Mouse (Mus musculus): Measurements from ENCODE around the gene Armc12. TPM values are rescaled to one million over a fixed set of nuclear protein-coding genes. Genes with fewer than 3 reads are reported as not detected.

Armc12 gene
- polyA plus RNA-seq, 1 experiment from 2014 or later, result not detected

- ATAC-seq (replicated peaks), result no peak
- WGBS, result 77% methylated on average over 7 of the region's 7 CpGs
Observed at GRCm38 (mm10) chr17:28502196-28502821, 28.3 kb upstream of the Armc12 start.

DNA sequence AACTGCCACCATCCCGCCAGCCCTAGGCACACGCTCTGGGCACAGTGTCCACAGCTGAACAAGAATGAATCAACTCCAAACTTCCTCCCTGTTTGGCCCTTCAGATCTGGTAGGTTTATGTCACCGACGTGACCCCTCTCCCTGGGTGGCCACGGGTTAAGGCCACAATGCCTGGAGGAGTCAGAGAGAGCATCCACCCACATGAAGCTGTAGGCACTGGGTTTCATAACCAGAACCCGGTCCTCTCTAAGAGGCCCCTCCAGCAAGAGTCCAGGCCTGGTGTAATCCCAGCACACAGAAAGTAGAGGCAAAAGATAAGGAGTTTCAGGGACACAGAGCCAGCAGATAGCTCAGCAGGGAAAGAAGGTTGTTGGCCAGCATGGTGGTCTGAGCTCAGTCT lies 26.4 kb upstream of the Armc12 start:
- no peak for ATAC-seq (replicated peaks)
- WGBS, result 81% methylated on average over 6 of the region's 6 CpGs

More at GRCm38 (mm10) chr17:28502196-28502821, 28.3 kb upstream of the Armc12 start:
- H3K4me2 ChIP-seq (replicated peaks), result no peak overlapping the region
- no peaks in the 10 kb centered on the region for H3K27me3 ChIP-seq
- H3K4me1 ChIP-seq, result no peaks in the 10 kb centered on the region
- H3K36me3 ChIP-seq, result no peaks in the 10 kb centered on the region
- H3K27ac ChIP-seq (replicated peaks), result no peak overlapping the region
- no peak overlapping the region for H3K4me3 ChIP-seq
- no peak overlapping the region for H3K9ac ChIP-seq (replicated peaks)
- no peaks in the 10 kb centered on the region for H3K9me3 ChIP-seq

GRCm38 (mm10) chr17:28505591-28505990 lies 25.0 kb upstream of the Armc12 start:
- H3K36me3 ChIP-seq, result no peaks in the 10 kb centered on the region
- no peaks in the 10 kb centered on the region for H3K27me3 ChIP-seq
- H3K4me1 ChIP-seq, result 0 out of 2 replicates have a peak, but pooled peaks cover 1% of the 10 kb centered on the region
- no peak for ATAC-seq (replicated peaks)
- H3K27ac ChIP-seq (replicated peaks), result no peak overlapping the region
- H3K4me2 ChIP-seq (replicated peaks), result no peak overlapping the region
- no peak overlapping the region for H3K4me3 ChIP-seq
- H3K9ac ChIP-seq (replicated peaks), result no peak overlapping the region
- no peaks in the 10 kb centered on the region for H3K9me3 ChIP-seq
- 84% methylated on average over 4 of the region's 4 CpGs for WGBS

More for the DNA sequence above, 26.4 kb upstream of the Armc12 start:
- H3K4me2 ChIP-seq (replicated peaks), result no peak overlapping the region
- no peak overlapping the region for H3K27ac ChIP-seq (replicated peaks)
- H3K4me3 ChIP-seq, result no peak overlapping the region
- H3K9me3 ChIP-seq, result no peaks in the 10 kb centered on the region
- no peak overlapping the region for H3K9ac ChIP-seq (replicated peaks)
- no peaks in the 10 kb centered on the region for H3K36me3 ChIP-seq
- no peaks in the 10 kb centered on the region for H3K4me1 ChIP-seq
- no peaks in the 10 kb centered on the region for H3K27me3 ChIP-seq

DNA sequence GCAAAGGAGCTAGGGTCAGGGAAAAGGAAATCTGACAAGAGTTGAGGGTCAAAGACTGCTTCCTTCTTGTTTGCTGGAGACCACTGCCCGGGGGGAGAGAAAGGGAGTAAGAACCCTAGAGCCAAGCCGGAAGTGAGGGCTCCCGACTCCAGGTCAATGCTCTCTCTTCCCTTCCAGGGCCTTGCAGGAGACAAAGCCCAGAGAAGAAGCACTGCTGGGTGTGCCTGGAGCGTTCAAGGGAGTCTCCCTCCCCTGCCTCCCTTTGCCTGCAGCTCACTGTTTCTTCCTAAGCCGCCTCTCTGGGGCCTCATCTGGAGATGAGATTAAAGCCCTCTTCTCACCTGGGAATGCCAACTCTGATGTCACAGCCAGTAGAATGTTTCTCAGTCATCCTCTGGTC lies 23.7 kb upstream of the Armc12 start:
- Histone ChIP-seq H3K4me2 (replicated peaks) (no peak overlapping the region), H3K9ac (replicated peaks) (no peak overlapping the region), H3K27me3 (no peaks in the 10 kb centered on the region), H3K9me3 (no peaks in the 10 kb centered on the region), H3K4me3 (no peak overlapping the region), H3K27ac (replicated peaks) (no peak overlapping the region), H3K4me1 (0 out of 2 replicates have a peak, but pooled peaks cover 6% of the 10 kb centered on the region), H3K36me3 (no peaks in the 10 kb centered on the region)
- ATAC-seq (replicated peaks), result no peak
- WGBS, result 22% methylated on average over 5 of the region's 5 CpGs

DNA sequence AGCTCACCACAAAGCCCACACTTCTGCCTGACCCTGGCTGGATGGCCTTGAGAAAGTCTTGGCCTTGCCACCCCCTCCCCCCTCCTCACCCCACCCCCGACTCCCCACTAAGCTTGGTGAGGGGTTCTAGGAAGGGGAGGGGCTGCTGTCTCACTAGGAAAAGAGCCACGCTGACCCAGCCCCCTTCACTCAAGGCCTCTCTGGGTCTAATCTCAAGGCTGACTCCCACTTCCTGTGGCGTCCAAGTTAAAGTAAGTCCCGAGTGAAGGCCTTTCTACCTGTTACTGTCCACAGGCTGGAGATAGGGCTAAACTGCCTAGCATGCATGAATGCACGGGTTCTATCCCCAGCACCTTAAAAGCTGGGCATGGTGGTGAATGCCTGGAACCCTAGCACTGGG lies 23.1 kb upstream of the Armc12 start:
- 0 out of 2 replicates have a peak, but pooled peaks cover 6% of the 10 kb centered on the region for H3K4me1 ChIP-seq
- WGBS, result 23% methylated on average over 5 of the region's 5 CpGs
- no peaks in the 10 kb centered on the region for H3K36me3 ChIP-seq
- H3K27ac ChIP-seq (replicated peaks), result no peak overlapping the region
- ATAC-seq (replicated peaks), result no peak
- H3K4me3 ChIP-seq, result no peak overlapping the region
- H3K9me3 ChIP-seq, result no peaks in the 10 kb centered on the region
- no peaks in the 10 kb centered on the region for H3K27me3 ChIP-seq
- H3K9ac ChIP-seq (replicated peaks), result no peak overlapping the region
- H3K4me2 ChIP-seq (replicated peaks), result no peak overlapping the region

DNA sequence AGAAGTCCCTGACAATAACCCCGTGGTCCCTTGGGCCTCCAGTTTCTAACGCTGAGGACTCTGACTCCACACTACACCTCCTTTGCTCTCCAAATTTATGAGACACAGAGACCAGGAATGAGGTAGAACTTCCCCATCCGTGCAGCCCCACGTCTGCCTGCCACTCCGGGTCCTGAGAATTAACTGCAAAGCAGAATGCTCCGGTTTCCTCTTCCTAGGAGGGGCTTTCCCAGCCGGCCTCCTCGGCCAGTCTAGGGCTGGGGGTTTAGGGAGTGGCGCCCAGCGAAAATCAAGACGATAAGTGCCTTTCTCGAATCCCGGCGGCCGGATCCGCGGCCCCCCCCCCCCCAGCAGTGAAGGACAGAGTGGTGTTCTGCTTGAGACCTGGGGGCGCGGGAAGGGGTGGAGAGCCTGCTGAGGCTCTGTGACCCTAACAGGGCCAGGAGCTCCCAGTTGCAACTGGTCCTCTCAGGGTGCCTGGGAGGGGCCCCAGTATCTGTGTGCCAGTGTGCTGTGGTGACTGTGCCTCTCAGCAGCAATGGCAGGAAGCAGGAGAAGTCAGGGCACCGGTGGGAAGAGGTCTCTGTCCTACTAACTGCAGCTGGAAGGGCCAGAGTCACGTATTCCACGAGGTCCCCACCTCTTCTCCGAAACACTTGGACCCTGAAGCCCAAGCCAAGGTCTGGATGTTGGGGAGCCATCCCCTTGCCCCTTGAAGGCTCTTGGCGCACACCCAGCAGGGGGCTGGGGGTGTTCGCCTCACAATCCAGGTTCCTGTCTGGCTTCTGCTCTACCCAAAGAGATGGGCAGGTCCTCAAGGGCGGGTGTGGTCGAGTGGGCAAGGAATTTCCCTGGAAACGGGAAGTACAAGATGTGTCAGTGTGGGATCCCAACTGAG lies 19.9 kb upstream of the Armc12 start:
- H3K4me2 ChIP-seq (replicated peaks), result no peak overlapping the region
- 5% methylated on average over 28 of the region's 28 CpGs for WGBS
- no peak overlapping the region for H3K9ac ChIP-seq (replicated peaks)
- H3K9me3 ChIP-seq, result no peaks in the 10 kb centered on the region
- no peak overlapping the region for H3K27ac ChIP-seq (replicated peaks)
- ATAC-seq (replicated peaks), result no peak
- H3K4me3 ChIP-seq, result no peak overlapping the region
- H3K4me1 ChIP-seq, result 0 out of 2 replicates have a peak, but pooled peaks cover 6% of the 10 kb centered on the region
- 0 out of 2 replicates have a peak, but pooled peaks cover 4% of the 10 kb centered on the region for H3K27me3 ChIP-seq
- no peaks in the 10 kb centered on the region for H3K36me3 ChIP-seq

DNA sequence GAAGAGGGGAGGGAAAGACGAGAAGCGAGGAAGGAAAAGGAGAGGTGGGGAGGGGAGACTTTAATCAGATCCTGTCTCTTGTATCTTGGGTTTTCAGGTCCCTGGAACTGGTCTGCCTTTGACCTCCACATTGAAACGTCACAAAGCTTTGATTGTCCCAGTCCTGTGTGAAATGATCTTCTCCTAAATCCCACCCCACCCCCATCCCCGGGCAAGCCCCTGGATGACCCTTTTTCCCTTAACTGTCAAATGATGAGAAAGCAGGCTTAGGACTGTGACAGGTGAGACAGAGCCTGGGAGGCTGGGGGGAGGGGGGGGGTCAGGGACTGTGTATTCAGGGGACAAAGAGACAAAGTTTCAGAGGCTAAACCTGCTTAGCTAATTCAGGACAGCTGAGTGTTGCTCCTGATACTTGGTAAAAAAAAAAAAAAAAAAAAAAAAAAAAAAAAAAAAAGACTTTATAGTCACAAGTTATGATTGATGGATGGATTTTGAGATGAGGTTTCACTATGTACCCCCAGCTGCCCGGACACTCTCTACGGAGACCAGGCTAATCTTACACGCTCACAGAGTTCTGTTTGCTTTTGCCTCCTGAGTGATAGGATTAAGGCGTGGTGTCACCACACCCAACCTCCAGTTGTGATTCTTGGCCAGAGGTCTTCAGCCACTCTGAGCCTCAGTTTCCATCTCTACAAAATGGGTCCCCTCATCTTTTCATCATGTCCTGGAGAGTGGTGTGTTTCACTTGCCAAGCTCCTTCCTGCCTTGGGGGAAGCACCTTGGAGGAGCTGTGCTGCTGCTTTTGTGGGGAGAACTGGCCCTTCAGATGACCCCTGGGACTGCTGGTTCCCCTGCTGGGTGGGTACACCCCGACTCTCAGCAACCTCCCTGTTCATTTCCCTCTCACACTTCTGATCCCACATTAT lies 18.7 kb upstream of the Armc12 start:
- ATAC-seq (replicated peaks), result no peak
- Histone ChIP-seq H3K36me3 (no peaks in the 10 kb centered on the region), H3K4me3 (no peak overlapping the region), H3K4me1 (0 out of 2 replicates have a peak, but pooled peaks cover 6% of the 10 kb centered on the region), H3K4me2 (replicated peaks) (no peak overlapping the region), H3K27ac (replicated peaks) (no peak overlapping the region), H3K9me3 (no peaks in the 10 kb centered on the region), H3K9ac (replicated peaks) (no peak overlapping the region), H3K27me3 (0 out of 2 replicates have a peak, but pooled peaks cover 4% of the 10 kb centered on the region)
- 38% methylated on average over 9 of the region's 9 CpGs for WGBS

DNA sequence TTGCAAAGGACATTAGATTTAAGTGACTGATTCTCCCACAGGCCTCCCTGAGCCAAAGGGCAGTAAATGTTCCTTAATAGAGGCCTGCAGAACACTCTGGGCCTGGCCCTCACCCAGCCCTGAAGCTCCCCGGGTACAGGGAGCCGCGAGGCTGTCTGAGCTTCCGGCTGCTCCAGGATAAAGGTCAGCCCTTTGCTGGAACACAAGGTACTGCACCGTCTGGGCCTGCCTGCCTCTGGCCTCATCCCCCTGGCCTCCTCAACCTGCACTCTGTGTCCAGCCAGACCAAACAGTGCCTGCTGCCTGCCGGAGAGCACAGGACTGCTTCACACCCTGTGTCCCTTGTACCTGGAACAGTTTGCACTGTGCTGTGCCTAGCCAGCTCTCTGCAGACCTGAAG lies 17.9 kb upstream of the Armc12 start:
- 50% methylated on average over 6 of the region's 6 CpGs for WGBS
- H3K27ac ChIP-seq (replicated peaks), result no peak overlapping the region
- no peak overlapping the region for H3K9ac ChIP-seq (replicated peaks)
- no peak for ATAC-seq (replicated peaks)
- H3K27me3 ChIP-seq, result 0 out of 2 replicates have a peak, but pooled peaks cover 4% of the 10 kb centered on the region
- H3K36me3 ChIP-seq, result no peaks in the 10 kb centered on the region
- H3K4me2 ChIP-seq (replicated peaks), result no peak overlapping the region
- H3K4me3 ChIP-seq, result no peak overlapping the region
- H3K9me3 ChIP-seq, result no peaks in the 10 kb centered on the region
- H3K4me1 ChIP-seq, result peaks cover 14% of the 10 kb centered on the region

GRCm38 (mm10) chr17:28513337-28513736 lies 17.3 kb upstream of the Armc12 start:
- H3K9me3 ChIP-seq, result no peaks in the 10 kb centered on the region
- H3K4me1 ChIP-seq, result peaks cover 20% of the 10 kb centered on the region
- no peak overlapping the region for H3K4me2 ChIP-seq (replicated peaks)
- H3K4me3 ChIP-seq, result no peak overlapping the region
- H3K27ac ChIP-seq (replicated peaks), result no peak overlapping the region
- 0 out of 2 replicates have a peak, but pooled peaks cover 4% of the 10 kb centered on the region for H3K27me3 ChIP-seq
- WGBS, result 92% methylated on average over 1 of the region's 1 CpGs
- no peak overlapping the region for H3K9ac ChIP-seq (replicated peaks)
- ATAC-seq (replicated peaks), result no peak
- no peaks in the 10 kb centered on the region for H3K36me3 ChIP-seq

DNA sequence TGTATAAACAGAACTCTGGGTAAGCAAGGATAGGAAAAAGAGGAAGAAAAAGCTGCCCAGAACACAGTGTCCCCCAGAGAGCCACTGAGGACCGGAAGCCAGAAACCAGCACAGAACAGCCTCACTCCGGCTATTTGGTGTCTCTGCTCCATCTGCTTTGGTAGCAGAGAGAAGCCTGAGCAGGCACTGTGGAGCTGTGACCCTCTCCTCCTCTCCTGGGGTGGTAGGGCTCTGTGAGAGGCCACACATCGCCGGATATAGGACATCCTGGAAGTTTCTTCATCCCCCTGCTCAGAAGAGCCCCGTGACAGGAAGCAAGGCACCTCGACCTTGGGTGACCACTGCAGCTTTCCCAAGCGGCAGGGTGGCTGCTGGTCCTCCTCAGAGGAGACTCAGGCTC lies 16.8 kb upstream of the Armc12 start:
- ATAC-seq (replicated peaks), result no peak
- WGBS, result 72% methylated on average over 7 of the region's 7 CpGs

DNA sequence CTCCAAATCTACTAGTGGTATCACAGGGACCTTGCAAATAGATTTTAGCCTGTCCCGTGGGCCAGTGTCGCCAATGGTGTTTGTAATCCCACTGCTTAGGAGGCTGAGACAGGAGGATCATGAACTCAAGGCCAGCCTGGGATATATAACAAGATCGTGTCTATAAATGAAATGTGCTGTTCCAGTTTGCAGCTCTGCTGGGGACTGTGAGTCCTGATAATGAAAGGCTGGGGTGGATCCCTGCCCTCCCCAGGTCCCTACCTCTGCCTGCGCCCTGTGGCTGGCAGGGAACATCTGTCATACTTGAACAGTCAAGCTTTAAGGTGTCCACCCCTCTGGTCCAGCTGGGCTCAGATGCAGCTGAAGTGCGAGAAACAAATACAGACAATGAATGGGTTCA lies 16.1 kb upstream of the Armc12 start:
- no peak for ATAC-seq (replicated peaks)
- Histone ChIP-seq H3K9ac (replicated peaks) (no peak overlapping the region), H3K27ac (replicated peaks) (no peak overlapping the region), H3K9me3 (no peaks in the 10 kb centered on the region), H3K27me3 (0 out of 2 replicates have a peak, but pooled peaks cover 4% of the 10 kb centered on the region), H3K4me1 (peaks cover 25% of the 10 kb centered on the region), H3K36me3 (no peaks in the 10 kb centered on the region), H3K4me3 (no peak overlapping the region), H3K4me2 (replicated peaks) (no peak overlapping the region)
- 73% methylated on average over 5 of the region's 5 CpGs for WGBS

More for the DNA sequence above, 16.8 kb upstream of the Armc12 start:
- peaks cover 25% of the 10 kb centered on the region for H3K4me1 ChIP-seq
- 0 out of 2 replicates have a peak, but pooled peaks cover 4% of the 10 kb centered on the region for H3K27me3 ChIP-seq
- H3K4me3 ChIP-seq, result no peak overlapping the region
- H3K9ac ChIP-seq (replicated peaks), result no peak overlapping the region
- H3K36me3 ChIP-seq, result no peaks in the 10 kb centered on the region
- H3K9me3 ChIP-seq, result no peaks in the 10 kb centered on the region
- H3K27ac ChIP-seq (replicated peaks), result no peak overlapping the region
- H3K4me2 ChIP-seq (replicated peaks), result no peak overlapping the region
